Mouse (Mus musculus) left cerebral cortex, adult 11 months (tissue): ENCODE measurements around the gene Arhgef40.

Experiments used
- DNase-seq: peaks from one replicate; pipeline ENCODE4 v3.0.0; 2022; ENCODE audit warnings: low spot score

The Arhgef40 gene

DNA sequence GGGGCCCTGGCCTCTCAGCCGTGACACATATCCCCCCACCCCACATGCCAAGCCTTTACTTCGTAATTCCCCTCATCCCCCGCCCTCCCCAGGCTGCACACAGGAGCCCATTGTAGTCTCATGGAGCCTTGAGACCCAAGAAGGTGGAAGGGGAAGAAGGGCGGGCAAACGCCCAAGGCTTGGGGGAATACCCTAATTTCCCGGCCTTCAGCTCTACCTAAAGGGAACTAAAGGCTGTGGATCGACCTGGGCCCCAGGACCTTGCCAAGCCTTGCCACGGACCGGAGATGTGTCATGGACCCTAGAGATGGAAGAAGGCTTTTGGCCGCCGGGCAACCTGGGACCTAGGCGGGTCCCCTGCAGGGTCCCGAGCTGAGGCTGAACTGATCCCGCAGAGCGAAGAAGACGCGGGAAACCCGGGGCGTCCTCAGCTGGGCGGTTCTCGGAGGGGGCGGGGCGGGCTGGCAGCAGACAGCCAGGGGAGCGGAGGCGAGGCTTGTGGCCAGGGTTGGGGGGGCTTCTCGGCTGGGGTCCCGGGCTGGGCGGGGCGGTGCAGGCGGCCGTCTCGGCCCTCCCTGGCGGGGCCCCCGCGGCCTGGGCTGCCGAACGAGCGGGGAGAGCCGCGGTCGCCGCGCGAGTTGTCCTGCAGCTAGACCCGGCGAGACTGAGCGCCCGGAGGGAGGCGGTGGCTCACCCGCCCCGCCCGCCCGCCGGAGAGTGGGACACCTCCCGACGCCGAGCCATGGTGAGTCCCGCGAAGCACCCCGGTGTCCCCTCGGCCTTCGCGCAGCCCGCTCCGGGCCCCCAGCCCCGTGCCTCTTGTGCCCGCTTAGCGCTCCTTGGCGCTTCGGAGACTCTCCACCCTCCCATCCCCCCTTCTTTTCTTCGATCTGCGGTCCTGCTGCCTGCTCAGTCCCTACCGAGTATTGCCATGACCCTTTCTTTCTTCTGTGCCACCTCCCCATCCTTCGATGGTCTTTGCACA lies at the start of gene Arhgef40:
Arhgef40 (plus strand) TSS at position 473 of the 985 bp plus-strand sequence.
- no peak for DNase-seq

DNA sequence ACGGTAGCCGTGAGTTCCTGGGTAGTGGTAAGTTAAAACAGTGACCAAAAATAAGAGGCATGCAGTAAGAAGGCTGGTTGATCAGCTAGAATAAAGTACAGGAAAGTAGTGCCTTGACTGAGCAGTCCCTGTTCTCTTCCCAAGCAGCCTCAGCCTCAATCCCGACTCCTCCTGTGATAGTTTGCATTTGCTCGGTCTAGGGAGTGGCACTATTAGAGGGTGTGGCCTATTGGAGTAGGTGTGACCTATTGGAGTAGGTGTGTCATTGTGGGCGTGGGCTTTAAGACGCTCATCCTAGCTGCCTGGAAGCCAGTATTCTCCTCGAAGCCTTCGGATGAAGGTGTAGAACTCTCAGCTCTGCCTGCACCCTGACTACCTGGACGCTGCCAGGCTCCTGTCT lies 45.5 kb upstream of the Arhgef40 start:
- DNase-seq, result no peak

DNA sequence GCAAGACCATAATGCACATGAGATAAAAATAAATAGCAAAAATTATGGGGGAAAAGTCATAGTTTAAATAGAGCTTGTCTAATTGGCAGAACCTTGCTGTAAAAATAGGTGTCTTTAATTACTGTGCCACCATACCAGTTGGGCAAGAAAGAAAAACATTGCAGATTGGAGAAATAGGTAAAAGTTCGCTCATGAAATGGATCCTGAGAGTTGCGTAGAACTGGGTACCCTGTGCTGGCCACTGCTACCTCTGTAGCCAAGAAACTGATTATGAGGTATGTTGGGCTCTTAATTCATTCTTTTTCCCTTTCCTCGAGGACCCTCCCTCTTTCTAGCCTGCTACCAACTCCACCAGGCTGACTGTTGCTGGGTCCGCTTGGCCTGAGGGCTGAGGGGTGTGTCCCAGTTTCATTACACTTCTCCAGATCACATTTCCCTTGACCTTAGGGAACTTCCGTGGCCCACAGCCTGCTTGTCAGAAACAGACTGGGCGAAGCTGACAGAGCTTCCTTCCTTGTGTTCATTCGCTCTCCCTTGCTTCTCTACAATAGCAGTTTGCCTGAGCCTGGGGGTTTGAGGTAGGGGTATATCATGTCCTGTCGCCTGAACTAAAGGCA lies 43.5 kb upstream of the Arhgef40 start:
- DNase-seq, result no peak

DNA sequence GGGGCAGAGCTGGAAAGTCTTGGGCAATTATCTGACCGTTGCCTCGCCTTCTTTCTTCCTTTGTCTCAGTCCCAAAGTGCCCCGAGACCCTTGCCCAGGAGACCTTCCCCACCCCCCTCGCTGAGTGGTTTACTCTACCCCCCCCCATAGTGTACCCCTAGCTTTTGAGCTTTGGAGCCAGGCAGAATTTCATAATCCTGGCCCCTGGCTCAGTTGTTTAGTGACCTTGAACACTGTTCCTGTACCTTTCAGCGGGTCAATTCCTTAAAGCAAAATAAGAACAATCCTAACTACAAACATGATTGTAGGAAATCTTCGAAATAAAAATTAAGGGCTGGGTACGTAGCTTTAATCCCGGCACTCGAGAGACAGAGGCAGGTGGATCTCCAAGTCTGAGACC lies 42.9 kb upstream of the Arhgef40 start:
- no peak for DNase-seq

DNA sequence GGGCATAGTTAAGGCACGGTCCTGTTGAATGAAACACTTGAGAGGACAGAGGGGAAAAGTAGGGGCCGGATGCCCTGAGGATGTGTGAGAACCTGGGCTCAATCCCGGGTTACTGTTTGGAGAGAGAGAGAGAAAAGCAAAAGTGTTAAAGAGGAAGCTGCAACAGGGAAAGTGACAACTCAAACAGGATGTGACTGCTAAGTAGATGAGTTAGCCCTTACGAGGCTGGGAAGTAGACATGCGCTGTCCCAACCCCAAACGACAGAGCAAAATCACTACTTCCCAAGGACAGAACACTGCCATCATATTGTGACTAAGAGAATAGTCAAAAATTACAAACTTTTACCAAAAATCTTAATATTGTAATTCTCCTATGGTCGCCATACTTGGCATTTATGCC lies 42.3 kb upstream of the Arhgef40 start:
- DNase-seq, result no peak

DNA sequence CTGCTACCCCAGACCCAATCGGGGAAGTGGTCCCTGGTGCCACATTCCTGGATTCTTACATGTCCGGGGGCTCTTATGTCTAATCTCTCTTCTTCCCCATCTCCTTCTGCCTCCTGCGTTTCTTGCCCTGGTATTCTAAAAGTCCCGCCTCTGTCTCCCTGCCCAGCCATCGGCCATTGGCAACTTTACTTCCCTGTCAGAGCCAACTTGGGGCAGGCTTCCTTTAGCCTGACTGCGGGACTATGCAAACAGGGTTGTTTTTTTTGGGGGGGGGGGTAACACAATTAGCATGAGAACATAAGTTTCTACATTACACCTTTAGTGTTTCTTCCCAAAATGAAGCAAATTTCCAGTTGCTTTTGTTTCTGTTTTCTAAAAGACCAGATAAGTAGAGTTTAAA lies 41.2 kb upstream of the Arhgef40 start:
- no peak for DNase-seq

DNA sequence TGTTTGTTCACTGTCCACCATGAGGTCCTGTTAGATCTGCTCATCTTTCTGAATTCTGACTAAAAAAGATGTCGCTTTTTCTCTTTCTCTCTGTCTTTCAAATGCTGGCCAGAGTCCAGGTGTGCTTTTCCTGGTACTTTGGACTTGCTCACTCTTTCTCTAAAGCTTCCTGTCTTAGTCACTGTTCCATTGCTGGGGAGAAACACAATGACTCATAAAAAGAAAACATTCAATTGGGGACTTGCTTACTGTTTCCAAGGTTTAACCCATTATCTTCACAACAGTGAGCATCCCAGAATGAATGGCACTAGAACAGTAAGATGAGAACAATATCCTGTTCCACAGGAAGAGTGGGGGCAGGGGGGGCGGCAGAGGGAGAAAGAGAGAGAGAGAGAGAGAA lies 24.2 kb upstream of the Arhgef40 start:
- no peak for DNase-seq

DNA sequence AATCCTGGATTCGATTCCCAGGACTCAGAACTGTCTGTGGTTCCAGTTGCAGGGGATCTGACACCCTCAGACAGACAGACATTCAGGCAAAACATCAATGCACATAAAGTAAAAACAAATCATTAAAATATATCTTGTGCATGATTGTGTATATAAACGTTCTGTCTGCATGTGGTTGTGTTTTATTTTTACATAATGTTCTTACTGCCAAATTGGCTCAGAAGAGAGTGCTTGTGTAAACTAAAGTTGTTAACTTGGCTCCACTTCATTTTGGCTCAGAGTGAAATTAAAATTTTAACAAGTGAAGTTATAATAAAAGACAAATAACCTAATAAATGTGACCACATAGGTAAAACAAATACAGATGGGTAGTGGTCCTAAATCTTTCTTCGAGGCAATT lies 17.1 kb upstream of the Arhgef40 start:
- DNase-seq, result no peak

DNA sequence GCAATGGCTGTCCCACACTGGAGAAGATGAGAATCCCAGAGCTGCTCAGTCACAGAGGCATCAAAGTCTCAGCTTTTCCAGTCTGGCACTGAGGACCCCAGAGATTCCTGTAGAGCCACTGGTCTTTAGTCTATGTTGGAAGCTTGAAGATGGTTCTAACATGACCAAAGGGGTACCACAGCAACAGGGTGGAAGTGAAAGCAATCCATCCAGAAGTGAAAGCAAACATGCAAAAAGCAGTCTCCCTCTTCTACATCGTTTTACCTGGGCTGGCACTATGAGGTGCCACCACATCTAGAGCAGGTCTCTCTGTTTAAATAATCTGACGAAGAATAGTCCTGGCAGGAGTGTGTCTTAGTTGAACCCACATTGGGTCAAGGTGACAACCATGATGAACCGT lies 5.3 kb upstream of the Arhgef40 start:
- DNase-seq, result no peak

DNA sequence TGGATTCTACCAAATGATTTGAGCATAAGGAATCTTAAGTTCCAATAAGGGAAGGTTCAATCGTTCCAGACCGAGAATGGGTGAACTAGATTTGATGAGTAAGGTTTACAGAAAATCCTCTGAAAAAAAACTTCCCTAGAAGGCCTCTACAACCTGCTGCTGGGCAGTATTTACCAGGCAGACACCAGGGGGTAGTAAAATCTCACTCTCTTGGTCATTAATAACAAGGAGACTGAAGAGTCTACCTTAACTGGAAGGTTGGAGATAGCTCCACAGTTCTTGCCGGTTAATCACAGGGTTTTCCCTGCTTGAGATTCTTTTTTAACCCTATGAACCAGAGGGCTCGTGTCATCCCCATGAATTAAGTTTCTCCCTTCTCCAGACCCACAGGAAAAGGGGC lies 1.3 kb upstream of the Arhgef40 start:
- no peak for DNase-seq

DNA sequence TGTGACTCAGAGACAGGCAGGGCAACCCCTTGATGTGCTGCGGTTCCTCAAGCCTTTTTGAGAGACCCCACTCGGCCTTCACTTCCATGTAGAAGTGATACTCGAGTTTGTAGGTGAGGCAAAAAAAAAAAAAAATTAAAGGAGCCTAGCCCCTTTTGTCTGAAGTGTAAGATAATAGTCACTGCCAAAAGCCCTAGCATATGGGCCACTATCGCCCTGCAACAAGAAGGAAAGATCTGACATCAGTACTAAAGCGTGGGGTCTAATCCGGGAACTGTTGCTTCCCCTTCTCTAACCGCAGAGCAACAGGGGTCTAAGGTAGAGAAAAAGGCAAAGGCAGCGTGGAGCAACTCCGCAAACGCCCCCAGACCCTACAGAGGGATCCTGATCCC lies 668 bp upstream of the Arhgef40 start:
- no peak for DNase-seq

DNA sequence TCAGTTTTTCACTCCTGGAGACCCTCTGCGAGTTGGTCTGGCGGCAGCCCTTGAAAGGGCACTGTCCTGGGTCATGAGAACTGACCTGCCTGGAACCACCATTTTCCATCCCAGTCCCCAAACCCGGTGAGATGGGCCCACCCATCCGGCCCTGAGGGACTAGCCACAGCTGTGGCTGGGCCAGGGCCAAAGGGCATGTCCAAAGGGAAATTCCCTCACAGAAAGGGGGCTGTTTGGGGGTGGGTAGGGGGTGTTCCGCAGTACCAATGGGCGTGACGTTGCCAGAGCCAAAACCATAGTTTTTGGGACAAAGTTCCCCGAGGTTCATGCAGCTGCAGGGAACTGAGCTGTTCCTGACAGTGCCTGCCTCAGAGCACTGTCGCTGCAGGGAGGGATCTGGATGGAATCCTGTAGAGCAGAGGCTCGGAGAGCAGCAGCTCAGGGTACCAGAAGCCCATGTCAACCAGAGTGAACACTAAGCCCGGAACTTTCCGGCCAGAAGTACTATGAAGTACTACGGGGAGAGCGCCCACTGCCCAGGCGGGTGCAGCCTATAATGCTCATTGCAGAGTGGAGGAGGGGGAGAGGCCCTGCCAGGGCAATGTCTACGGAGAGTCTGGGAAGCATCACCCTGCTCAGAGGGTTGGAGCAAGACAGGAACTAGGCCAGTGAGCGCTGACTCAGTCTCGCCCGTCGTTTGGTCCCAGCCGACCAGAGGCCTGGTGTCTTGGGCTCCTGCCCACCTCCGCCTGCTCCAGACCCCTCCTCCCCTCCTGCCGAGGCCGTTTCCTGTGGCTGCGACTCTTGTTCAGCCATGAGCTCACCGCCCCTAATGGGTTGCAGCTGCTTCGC lies 1.0 kb downstream of the Arhgef40 start:
- no peak for DNase-seq

DNA sequence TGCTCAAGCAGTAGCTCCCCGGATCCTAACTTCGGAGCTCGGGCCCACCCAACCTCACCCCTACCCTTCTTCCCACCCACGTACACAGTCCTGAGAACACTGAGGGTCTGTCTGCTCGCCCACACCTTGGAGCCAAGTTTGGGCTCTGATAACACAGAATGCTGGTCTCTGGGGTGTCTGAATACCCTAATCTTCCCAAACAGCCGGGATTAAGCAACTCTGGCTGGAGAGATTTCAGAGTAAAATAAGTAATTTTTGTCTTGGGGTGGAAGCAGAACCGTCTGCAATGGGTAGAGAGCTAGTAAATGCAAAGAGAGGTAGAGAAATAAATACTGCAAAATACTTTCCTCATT lies 1.6 kb downstream of the Arhgef40 start:
- DNase-seq, result no peak

DNA sequence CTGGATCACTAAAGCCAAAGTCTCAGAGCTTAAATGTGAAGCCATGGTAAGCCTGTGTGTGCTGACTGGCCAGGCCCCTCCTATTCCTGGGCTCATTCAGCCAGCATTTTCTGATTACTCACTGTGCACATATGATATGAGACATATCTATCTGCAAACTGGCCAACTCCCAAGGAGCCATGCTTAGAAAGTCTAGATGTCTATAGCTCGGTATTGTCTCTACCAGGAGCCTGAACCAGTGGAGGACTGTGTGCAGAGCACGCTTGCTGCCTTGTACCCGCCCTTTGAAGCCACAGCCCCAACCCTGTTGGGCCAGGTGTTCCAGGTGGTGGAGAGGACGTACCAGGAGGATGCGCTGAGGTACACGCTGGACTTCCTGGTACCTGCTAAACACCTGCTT lies 2.7 kb downstream of the Arhgef40 start:
- no peak for DNase-seq

DNA sequence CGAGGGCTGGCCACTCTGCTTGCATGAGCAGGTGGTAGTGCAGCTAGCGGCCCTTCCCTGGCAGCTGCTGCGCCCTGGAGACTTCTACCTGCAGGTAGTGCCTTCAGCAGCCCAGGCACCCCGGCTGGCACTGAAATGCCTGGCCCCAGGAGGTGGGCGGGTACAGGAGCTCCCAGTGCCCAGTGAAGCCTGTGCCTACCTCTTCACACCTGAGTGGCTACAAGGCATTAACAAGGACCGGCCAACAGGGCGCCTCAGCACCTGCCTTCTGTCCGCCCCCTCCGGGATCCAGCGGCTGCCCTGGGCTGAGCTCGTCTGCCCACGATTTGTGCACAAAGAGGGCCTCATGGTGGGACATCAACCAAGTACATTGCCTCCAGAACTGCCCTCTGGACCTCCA lies 4.2 kb downstream of the Arhgef40 start:
- DNase-seq, result no peak

DNA sequence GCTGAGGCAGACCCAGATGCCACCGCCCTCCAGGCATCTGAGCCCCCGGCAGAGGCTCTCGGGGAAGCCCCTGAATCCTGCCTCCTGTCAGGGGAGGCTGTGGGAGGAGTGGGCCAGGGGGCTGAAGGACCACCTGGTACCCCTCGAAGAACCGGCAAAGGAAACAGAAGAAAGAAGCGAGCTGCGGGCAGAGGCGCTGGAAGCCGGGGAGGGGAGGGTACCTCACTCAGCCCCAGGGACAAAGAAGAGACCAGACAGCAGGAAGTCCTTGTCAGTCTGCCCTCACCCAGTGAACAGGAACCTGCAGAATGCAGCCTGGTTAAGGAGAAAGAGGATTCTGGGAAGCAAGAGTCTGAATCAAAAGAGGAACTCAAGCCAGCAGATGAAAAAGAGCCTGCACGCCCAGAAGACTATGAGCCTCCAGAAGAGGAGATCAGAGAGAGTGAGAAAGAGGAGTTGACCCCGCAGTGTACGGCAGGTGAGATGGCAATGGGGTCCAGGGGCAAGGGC lies 5.0 kb downstream of the Arhgef40 start:
- DNase-seq, result no peak

DNA sequence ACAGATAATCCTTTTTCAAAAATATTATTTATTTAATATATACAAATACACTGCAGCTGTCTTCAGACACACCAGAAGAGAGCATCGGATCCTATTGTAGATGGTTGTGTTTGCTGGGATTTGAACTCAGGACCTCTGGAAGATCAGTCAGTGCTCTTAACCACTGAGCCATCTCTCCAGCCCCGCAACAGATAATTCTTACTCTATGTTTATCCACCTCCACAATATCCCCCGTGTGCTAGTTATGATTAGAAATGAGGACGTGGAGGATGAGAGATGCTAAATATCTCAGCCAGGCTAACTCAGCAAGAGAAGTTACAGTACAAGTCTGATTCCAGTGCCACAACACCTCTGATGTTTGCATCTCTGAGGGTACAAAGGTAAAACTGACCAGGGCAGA lies 9.9 kb downstream of the Arhgef40 start:
- DNase-seq, result no peak

DNA sequence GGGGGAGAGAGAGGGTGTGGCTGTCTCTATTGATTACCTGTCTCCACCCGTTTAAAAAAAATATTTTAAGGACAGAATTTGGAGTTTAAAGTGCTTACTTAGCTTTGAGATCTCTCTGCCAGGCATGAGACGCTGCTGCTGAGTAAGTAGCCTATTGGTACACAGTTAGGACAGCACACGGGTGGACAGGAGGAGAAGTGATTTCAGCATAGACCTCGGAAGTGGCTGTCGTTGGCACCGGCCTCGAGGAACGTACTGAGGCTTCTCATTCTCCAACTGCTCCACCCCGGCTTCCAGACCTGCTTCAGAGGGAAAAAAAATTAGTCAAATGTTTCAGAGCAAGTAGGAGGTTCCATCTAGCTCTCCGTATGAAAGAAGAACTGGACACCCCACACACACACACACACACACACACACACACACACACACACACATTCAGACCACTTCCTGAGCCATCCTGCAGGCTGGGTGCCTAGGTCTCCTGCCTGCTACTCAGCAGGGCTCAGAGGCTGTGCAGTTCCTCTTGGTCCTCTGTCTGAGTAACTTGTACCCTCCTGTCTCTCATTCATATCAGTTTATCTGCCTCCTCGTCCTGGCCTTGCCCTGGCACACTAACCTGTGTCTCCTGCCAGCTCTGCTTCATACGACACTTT lies 10.8 kb downstream of the Arhgef40 start:
- DNase-seq, result no peak

DNA sequence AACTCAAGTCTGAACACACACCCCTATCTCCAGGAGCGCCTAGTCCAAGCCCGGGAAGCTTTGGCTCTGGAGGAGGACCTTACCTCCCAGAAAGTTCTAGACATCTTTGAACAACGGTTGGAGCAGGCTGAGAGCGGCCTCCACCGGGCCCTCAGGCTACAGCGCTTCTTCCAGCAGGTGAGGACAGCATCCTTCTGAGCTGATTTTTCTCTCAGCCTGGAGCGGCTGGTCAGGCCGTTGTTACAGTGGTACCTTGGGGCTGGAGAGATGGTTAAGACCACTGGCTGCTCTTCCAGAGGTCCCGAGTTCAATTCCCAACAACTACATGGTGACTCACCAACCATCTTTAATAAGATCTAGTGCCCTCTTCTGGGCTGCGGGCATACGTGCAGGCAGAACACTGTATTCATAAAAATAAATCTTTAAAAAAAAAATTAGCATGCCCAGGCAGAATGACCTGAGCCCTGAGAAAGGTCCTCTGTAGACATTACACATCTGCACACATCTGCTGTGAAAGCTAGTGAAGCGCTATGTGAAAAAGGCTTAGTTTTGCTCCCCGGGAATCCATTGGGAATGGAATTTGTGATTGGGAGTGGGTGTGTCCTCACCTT lies 11.8 kb downstream of the Arhgef40 start:
- DNase-seq, result no peak

DNA sequence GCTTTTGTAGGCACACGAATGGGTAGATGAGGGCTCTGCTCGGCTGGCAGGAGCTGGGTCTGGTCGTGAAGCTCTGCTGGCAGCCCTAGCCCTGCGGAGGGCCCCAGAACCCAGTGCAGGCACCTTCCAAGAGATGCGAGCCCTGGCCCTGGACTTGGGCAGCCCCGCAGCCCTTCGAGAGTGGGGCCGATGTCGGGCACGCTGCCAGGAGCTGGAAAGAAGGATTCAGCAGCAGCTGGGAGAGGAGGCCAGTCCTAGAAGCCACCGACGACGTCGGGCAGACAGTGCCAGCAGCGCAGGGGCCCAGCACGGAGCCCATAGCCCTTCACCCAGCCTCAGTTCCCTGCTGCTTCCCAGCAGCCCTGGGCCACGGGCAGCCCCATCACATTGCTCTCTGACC lies 12.3 kb downstream of the Arhgef40 start:
- DNase-seq, result no peak

DNA sequence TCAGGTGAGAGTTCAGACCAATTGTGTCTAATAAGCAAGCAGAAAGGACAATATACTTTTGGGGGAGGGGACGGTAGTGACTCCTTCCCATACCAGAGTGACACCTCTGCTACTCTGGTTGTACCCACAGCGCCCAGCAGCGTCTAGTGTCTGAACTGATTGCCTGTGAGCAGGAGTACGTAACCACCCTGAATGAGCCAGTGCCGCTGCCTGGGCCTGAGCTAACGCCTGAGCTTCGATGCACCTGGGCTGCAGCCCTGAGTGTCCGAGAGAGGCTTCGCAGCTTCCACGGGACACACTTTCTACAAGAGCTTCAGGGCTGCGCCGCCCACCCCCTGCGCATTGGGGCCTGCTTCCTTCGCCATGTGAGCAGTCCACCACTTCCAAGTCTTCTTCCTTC lies 13.0 kb downstream of the Arhgef40 start:
- DNase-seq, result no peak
